Mouse (Mus musculus) liver, embryonic 12.5 days (tissue): Measurements from ENCODE around the gene Acat2. TPM values are rescaled to one million over a fixed set of nuclear protein-coding genes. Genes with fewer than 3 reads are reported as not detected.
"Not testable (repeated sequence)": the region's sequence is repeated elsewhere in the genome, so short reads cannot be mapped to it uniquely, and the experiment has no call there.

ENCODE experiments used
- ATAC-seq: fragments of 200-750 bp; cut with Nextera tagmentation; 2 replicates; pipeline ENCODE4 v1.8.0; 2017; ENCODE audit warnings: moderate number of reproducible peaks, mild to moderate bottlenecking, moderate library complexity
- H3K27ac ChIP-seq: fragments of 300-500 bp; sonication (generic); 2 replicates; pipeline ENCODE4 v1.5.1; 2016; ENCODE audit warnings: mild to moderate bottlenecking
- H3K27me3 ChIP-seq: fragments of 300-500 bp; sonication (generic); replicated peaks from 2 replicates; pipeline ENCODE4 v1.6.1; 2016; ENCODE audit warnings: mild to moderate bottlenecking, moderate library complexity
- H3K36me3 ChIP-seq: fragments of 300-500 bp; sonication (generic); 2 replicates; pipeline ENCODE4 v1.6.1; 2016; ENCODE audit warnings: mild to moderate bottlenecking, moderate library complexity
- H3K4me1 ChIP-seq: fragments of 300-500 bp; sonication (generic); 2 replicates; pipeline ENCODE4 v1.6.1; 2016
- H3K4me2 ChIP-seq: fragments of 300-500 bp; sonication (generic); 2 replicates; pipeline ENCODE4 v1.6.1; 2016; ENCODE audit warnings: mild to moderate bottlenecking, moderate library complexity
- H3K4me3 ChIP-seq: fragments of 300-500 bp; sonication (generic); 2 replicates; pipeline ENCODE4 v1.5.1; 2016; ENCODE audit warnings: mild to moderate bottlenecking, moderate library complexity
- H3K9ac ChIP-seq: fragments of 300-500 bp; sonication (generic); 2 replicates; pipeline ENCODE4 v1.6.1; 2016; ENCODE audit warnings: mild to moderate bottlenecking, moderate library complexity
- H3K9me3 ChIP-seq: fragments of 300-500 bp; sonication (generic); replicated peaks from 2 replicates; pipeline ENCODE4 v1.6.1; 2016; ENCODE audit warnings: mild to moderate bottlenecking, moderate library complexity
- WGBS: fragments of 180-500 bp; shearing (Covaris S2); methylation state at CpG from one replicate; pipeline ENCODE4 v1.1.7; 2016; ENCODE audit not compliant: insufficient replicate concordance; 5-methylcytosine and 5-hydroxymethylcytosine counted together
- polyA plus RNA-seq: library from polyadenylated mRNA; unstranded; fragments of >200 nt; fragmentation: Nextera tagmentation; extraction: Ambion mirVana; gene quantifications from 2 replicates; pipeline ENCODE4 v1.2.1, GENCODE M21; 2016

Acat2 gene
- polyA plus RNA-seq, 1 experiment from 2014 or later = 99.2 TPM

DNA sequence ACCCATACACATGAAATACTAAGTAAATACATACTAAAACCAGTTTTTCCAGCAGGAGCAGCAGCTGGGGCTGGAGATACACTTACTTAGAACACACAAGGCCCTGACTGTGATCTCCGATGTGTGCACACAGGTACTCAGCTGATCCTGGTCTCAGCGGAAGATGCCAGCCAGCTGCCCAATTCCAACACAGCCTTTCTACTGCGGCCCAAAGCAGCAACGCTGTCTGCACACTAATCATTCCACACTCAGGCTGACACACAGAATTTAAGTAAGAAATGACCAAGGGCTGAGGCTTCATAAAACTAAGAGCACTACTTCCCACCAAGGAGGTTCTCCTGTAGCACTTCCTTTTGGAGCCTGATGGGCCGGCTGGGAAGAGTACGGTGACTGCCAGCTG, 58.3 kb downstream of the Acat2 start:
- H3K4me1 ChIP-seq = no peaks in the 10 kb centered on the region
- H3K4me3 ChIP-seq = no peak overlapping the region
- no peaks in the 10 kb centered on the region for H3K27me3 ChIP-seq
- 85% methylated on average over 6 of the region's 6 CpGs for WGBS
- H3K4me2 ChIP-seq = no peak overlapping the region
- no peak overlapping the region for H3K27ac ChIP-seq
- ATAC-seq = no peak
- H3K9me3 ChIP-seq = no peaks in the 10 kb centered on the region
- peaks cover 75% of the 10 kb centered on the region for H3K36me3 ChIP-seq
- H3K9ac ChIP-seq = no peak overlapping the region

GRCm38 (mm10) chr17:12898607-12899006, 61.9 kb downstream of the Acat2 start:
- not testable (repeated sequence) for H3K27me3 ChIP-seq, H3K4me1 ChIP-seq, H3K27ac ChIP-seq, H3K9me3 ChIP-seq, H3K9ac ChIP-seq, H3K4me2 ChIP-seq, H3K4me3 ChIP-seq, ATAC-seq
- H3K36me3 ChIP-seq = peaks cover 69% of the 10 kb centered on the region
- WGBS = 49% methylated on average over 2 of the region's 2 CpGs

- H3K4me1 ChIP-seq = no peaks in the 10 kb centered on the region
- H3K27ac ChIP-seq = no peak overlapping the region
- no peak overlapping the region for H3K4me3 ChIP-seq
- no peaks in the 10 kb centered on the region for H3K27me3 ChIP-seq
- no peaks in the 10 kb centered on the region for H3K9me3 ChIP-seq
- 83% methylated on average over 5 of the region's 5 CpGs for WGBS
- no peak overlapping the region for H3K9ac ChIP-seq
- peaks cover 60% of the 10 kb centered on the region for H3K36me3 ChIP-seq
- no peak for ATAC-seq
- no peak overlapping the region for H3K4me2 ChIP-seq
Observed at GRCm38 (mm10) chr17:12897674-12898073, 62.9 kb downstream of the Acat2 start.

Other genes with a start within 250 kb of the Acat2 start
- gene Igf2r, start 191.1 kb downstream of the Acat2 start, polyA plus RNA-seq = 24.7 and 25.3 TPM in 2 replicates
- gene Mas1, start 92.6 kb downstream of the Acat2 start, polyA plus RNA-seq = 0.12 and 0.44 TPM in 2 replicates
- not detected in 2 replicates for gene Mrgprh, start 84.7 kb downstream of the Acat2 start, polyA plus RNA-seq
- 0.72 and 1.5 TPM in 2 replicates for gene Pnldc1, start 50.5 kb downstream of the Acat2 start, polyA plus RNA-seq
- 404 and 413 TPM in 2 replicates for gene Tcp1, start 45.0 kb downstream of the Acat2 start, polyA plus RNA-seq
- gene Mrpl18, start 44.4 kb downstream of the Acat2 start, polyA plus RNA-seq = 189 and 194 TPM in 2 replicates
- 1.2 and 1.4 TPM in 2 replicates for gene Acat3, start 20.1 kb downstream of the Acat2 start, polyA plus RNA-seq
- 60.6 and 64.4 TPM in 2 replicates for gene Wtap, start 33.4 kb upstream of the Acat2 start, polyA plus RNA-seq
- 162 TPM in 2 replicates for gene Sod2, start 46.1 kb upstream of the Acat2 start, polyA plus RNA-seq
- gene Gpr31b, start 91.5 kb upstream of the Acat2 start, polyA plus RNA-seq = not detected in 2 replicates
- gene Tcp10b, start 100.4 kb upstream of the Acat2 start, polyA plus RNA-seq = 0.10 TPM in 1 of 2 replicates, not detected in the other
- gene Unc93a, start 171.1 kb upstream of the Acat2 start, polyA plus RNA-seq = not detected in 2 replicates